Mouse (Mus musculus): ENCODE data around the gene Calhm3. TPM values are rescaled to one million over a fixed set of nuclear protein-coding genes. Genes with fewer than 3 reads are reported as not detected.

The Calhm3 gene
- polyA plus RNA-seq, 1 experiment from 2014 or later, result not detected

DNA sequence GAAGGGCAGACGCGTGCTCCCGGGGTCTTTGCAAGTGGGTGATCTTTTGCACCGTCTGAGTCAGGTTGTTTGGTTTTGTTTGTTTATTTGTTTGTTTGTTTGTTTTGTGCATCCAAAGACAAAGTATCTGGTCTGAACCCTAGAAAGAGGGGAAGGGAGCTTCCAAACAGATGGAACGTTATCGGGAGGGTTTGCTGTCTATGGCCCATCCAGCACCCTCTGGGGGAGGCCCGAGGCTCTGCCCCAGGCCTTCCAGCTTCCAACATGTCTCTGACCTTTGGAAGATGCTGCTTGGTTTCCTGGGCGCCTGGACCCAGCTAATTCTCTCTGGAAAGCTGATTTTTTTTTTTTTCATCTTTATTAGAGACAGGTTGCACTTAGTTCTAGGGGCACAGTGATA lies 22.4 kb upstream of the Calhm3 start:
- Histone ChIP-seq H3K27me3 (peaks cover 42% of the 10 kb centered on the region), H3K4me3 (replicated peaks) (peak overlapping the region; percentile 70), H3K36me3 (no peaks in the 10 kb centered on the region), H3K4me2 (peak overlapping the region; percentile 91), H3K9me3 (replicated peaks) (no peaks in the 10 kb centered on the region), H3K4me1 (peaks cover 15% of the 10 kb centered on the region), H3K27ac (no peak overlapping the region), H3K9ac (no peak overlapping the region)
- WGBS, result 15% methylated on average over 8 of the region's 8 CpGs
- ATAC-seq (replicated peaks; ENCODE audit: low FRiP score), result no peak

DNA sequence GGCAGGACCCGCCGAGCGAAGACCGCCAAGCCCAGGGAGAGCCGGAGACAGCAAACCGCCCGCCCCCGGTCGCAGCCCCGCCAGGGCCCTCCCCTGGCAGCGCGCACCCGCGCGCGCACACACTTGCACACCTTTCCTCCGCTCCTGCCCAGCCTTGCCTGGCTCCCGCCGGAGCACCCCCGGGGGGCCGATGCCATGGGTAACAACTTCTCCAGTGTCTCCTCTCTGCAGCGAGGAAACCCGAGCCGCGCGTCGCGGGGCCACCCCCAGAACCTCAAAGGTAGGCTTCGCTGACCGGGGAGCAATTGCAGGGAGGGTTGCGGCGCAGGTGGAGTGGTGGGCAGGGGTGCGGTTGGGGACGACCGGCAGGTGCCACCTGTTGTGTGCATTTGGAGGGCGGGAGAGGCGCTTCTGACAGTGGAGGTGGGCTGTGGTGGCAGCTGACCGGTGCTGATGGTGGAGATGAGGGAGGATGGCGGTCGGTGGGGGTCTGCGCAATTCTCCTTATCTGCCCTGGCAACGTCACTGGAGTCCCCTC lies 21.8 kb upstream of the Calhm3 start:
- Histone ChIP-seq H3K4me1 (peaks cover 15% of the 10 kb centered on the region), H3K9ac (peak overlapping the region; percentile 44), H3K27ac (no peak overlapping the region), H3K4me2 (peak overlapping the region; percentile 91), H3K9me3 (replicated peaks) (no peaks in the 10 kb centered on the region), H3K27me3 (peaks cover 42% of the 10 kb centered on the region), H3K4me3 (replicated peaks) (peak overlapping the region; percentile 70), H3K36me3 (no peaks in the 10 kb centered on the region)
- 1% methylated on average over 42 of the region's 42 CpGs for WGBS
- peak; percentile 43; the same call in 1 of the 2 replicates for ATAC-seq (replicated peaks; ENCODE audit: low FRiP score)

DNA sequence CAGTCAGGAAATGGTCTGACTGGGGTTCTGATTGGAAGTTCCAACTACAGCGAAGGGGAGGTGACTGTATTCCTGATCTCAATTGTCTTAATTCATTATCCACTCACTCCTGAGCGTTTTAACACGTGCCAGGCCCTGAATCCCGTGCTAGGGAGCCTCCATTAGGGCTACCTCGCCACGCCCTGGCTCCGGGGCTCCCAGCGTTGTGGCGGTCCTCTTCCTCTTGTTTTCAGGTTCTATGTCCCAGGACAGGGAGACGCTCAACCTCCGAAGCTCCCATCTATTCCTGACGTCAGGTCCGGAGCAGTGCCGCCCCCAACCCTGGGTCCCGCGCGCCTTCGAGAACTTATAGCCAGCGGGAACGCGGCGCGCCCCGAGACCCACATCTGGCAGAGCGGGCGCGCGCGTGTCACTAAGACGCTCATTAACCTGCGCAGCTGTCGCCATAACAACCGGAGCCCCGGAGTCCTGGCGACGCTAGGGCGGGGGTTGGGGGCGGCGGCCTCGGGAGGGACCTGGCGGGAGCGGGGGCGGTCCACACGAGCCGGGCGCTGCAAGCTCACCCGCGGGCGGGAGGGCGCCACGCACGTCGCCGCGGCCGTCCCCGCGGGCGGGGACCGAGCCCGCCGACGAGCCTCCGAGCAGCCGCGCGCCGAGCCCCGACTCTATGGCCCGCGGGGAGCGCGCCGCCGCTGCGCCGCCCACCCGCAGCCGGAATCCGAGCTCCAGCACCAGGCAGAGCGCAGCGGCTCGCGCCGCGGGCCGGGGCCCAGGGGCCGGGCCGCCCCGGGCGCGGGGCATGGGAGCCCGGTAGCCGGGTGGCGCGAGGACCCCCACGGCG lies 21.1 kb upstream of the Calhm3 start, which contains the start of gene Neurl1a:
Gene Neurl1a (plus strand): TSS at position 390 of the 841 bp plus-strand sequence.
- peak within 1 kb of the TSS; percentile 91 for H3K4me2 ChIP-seq
- peaks cover 15% of the 10 kb centered on the region for H3K4me1 ChIP-seq
- peak within 1 kb of the TSS; percentile 70 for H3K4me3 ChIP-seq (replicated peaks)
- H3K36me3 ChIP-seq, result no peaks in the 10 kb centered on the region
- H3K27me3 ChIP-seq, result peaks cover 42% of the 10 kb centered on the region
- 1% methylated on average over 77 of the region's 98 CpGs for WGBS
- H3K9me3 ChIP-seq (replicated peaks), result no peaks in the 10 kb centered on the region
- no peak within 1 kb of the TSS for H3K27ac ChIP-seq
- peak; percentile 61 for ATAC-seq (replicated peaks; ENCODE audit: low FRiP score)
- H3K9ac ChIP-seq, result peak within 1 kb of the TSS; percentile 44

DNA sequence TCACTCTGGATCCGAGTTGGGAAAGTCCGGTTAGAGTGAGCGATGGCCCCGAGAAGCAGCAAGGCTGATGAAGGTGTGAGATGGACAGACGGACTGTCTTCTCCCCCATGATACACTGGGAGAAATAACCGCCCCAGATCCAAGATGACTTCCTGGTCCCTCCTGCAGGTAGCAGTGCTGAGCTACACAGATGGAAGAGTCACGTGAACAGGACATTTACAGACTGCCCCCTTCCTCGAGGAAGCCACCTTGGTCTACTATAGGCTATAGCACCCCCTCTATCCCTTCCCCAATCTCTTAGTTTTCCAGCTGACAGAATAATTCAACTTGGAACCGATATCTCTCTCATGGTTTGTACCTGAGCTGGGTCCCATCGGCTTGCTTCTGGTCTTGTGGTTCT lies 20.4 kb upstream of the Calhm3 start:
- WGBS, result 20% methylated on average over 10 of the region's 10 CpGs
- Histone ChIP-seq H3K27me3 (peaks cover 44% of the 10 kb centered on the region), H3K36me3 (no peaks in the 10 kb centered on the region), H3K9ac (0 out of 2 replicates have a peak overlapping the region, but pooled peaks have one; percentile 44), H3K9me3 (replicated peaks) (no peaks in the 10 kb centered on the region), H3K4me1 (peaks cover 15% of the 10 kb centered on the region), H3K4me3 (replicated peaks) (peak overlapping the region; percentile 70), H3K27ac (no peak overlapping the region), H3K4me2 (peak overlapping the region; percentile 91)
- ATAC-seq (replicated peaks; ENCODE audit: low FRiP score), result peak; percentile 21; the same call in 1 of the 2 replicates

DNA sequence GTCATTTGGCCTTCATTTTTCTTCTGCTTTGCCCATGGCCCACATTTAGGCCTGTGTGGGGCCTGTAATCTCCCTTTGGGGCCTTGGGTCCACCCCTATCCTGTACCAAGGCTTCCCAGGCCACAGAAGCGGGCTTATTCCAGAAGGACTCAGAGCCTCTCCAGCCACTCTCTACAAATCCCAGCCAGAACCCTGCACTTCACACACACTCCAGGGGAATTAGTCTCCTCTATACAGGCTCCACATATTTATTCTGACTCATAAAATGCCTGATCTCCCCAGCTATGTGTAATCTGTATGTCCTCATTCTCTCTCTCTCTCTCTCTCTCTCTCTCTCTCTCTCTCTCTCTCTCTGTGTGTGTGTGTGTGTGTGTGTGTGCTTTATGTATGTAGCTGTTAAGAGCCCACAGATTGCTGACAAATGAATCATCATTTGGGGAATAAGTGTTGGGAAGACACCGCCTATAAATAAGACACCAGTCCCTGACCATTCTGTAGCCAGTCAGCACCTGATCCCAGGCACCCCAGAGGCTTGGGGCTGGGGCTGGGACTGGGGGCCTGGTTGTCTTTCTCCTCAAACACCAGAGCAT lies 19.4 kb upstream of the Calhm3 start:
- WGBS, result 81% methylated on average over 2 of the region's 2 CpGs
- Histone ChIP-seq H3K9me3 (replicated peaks) (no peaks in the 10 kb centered on the region), H3K27me3 (peaks cover 42% of the 10 kb centered on the region), H3K27ac (no peak overlapping the region), H3K4me2 (no peak overlapping the region), H3K4me1 (peaks cover 15% of the 10 kb centered on the region), H3K36me3 (no peaks in the 10 kb centered on the region), H3K9ac (no peak overlapping the region), H3K4me3 (replicated peaks) (no peak overlapping the region)
- no peak for ATAC-seq (replicated peaks; ENCODE audit: low FRiP score)

DNA sequence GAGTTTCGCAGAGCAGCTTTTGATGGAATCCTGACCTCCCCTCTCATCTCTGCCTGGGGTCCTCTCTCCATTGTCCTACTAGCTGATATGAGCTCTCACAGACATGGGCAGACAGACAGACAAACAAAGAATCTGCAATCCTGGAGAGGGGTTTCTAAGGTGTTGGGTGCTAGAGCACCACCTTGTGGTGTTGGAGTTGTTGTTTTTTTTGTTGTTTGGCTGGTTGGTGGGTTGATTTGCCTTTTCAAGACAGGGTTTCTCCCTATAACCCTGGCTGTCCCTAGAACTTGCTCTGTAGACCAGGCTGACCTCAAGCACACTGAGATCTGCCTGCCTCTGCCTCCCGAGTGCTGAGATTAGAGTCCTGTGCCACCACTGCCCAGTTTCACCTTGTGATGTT lies 17.9 kb upstream of the Calhm3 start:
- Histone ChIP-seq H3K4me3 (replicated peaks) (no peak overlapping the region), H3K4me1 (peaks cover 15% of the 10 kb centered on the region), H3K36me3 (no peaks in the 10 kb centered on the region), H3K4me2 (no peak overlapping the region), H3K27ac (no peak overlapping the region), H3K9ac (no peak overlapping the region), H3K9me3 (replicated peaks) (no peaks in the 10 kb centered on the region), H3K27me3 (peaks cover 34% of the 10 kb centered on the region)
- ATAC-seq (replicated peaks; ENCODE audit: low FRiP score), result no peak
- 64% methylated on average over 2 of the region's 2 CpGs for WGBS

DNA sequence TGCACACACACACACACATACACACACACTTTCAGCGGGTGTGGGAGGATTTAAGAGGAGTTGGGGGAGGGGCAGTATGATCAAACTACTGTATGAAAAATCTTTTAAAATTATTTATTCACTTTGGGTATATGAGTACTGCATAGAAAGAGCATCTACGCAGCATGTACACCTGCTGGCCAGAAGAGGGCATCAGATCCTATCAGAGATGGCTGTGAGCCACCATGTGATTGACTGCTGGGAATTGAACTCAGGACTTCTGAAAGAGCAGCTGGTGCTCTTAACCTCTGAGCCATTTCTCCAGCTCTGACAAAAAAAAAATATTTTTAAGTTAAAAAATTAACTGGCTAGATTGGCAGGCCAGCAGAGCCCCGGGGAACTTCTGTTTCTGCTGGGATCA lies 17.0 kb upstream of the Calhm3 start:
- H3K27ac ChIP-seq, result no peak overlapping the region
- peaks cover 24% of the 10 kb centered on the region for H3K27me3 ChIP-seq
- H3K36me3 ChIP-seq, result no peaks in the 10 kb centered on the region
- no peak overlapping the region for H3K4me3 ChIP-seq (replicated peaks)
- H3K9ac ChIP-seq, result no peak overlapping the region
- no peak overlapping the region for H3K4me2 ChIP-seq
- peaks cover 10% of the 10 kb centered on the region for H3K4me1 ChIP-seq
- WGBS, result 49% methylated on average over 3 of the region's 3 CpGs
- ATAC-seq (replicated peaks; ENCODE audit: low FRiP score), result no peak
- no peaks in the 10 kb centered on the region for H3K9me3 ChIP-seq (replicated peaks)

DNA sequence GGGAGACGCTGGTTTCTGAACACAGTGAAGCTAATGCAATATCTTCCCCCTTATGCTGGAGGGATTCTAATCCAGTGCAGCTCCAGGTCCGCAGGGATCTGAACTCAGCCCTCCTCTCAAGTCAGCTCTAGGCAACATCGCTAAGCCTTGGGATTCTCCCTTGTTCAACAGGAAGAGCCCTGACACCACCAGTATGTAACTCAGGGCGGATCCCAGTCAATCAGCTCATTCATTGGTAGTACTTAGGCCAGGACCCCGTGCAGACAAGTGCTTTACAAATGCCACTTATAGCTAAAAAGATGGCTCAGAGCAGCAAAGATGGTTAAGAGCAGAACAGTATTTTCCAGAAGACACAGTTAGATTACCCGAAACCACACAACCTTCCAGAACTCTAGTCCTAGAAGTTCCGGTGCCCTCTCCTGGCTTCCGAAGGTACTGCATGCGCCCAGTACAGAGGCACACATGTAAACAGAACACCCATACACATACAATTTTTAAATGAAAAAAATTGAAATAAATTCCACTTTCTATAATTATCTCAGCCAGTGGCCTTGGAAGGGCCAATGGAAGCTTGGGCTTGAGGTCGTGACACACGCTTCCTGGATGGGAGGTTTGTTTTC lies 11.3 kb upstream of the Calhm3 start:
- Histone ChIP-seq H3K9ac (no peak overlapping the region), H3K4me2 (peak overlapping the region; percentile 53), H3K27me3 (peaks cover 2% of the 10 kb centered on the region; the same call in 1 of the 2 replicates), H3K36me3 (no peaks in the 10 kb centered on the region), H3K27ac (0 out of 2 replicates have a peak overlapping the region, but pooled peaks have one; percentile 25), H3K4me3 (replicated peaks) (0 out of 2 replicates have a peak overlapping the region, but pooled peaks have one; percentile 15), H3K9me3 (replicated peaks) (no peaks in the 10 kb centered on the region), H3K4me1 (peaks cover 9% of the 10 kb centered on the region)
- no peak; the same call in 1 of the 2 replicates for ATAC-seq (replicated peaks; ENCODE audit: low FRiP score)
- WGBS, result 24% methylated on average over 11 of the region's 11 CpGs

DNA sequence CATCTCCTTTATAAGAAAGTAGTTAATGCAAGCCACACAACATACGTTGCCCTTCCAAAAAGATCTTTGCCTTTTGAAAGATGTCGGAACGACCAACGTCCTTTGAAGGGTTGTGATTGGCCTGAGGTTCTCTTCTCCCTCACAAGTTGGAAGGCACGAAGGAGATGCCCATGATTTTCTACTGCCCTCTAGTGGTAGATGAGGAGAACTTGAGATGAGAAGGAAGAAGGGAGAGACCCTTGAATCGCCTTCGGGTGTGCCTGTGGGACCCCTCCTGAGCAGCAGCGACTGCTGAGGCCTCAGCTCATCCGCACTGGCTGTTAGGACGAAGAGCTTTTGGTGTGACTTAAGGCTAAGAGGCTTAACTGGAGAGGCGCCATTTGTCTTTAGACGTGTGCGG lies 10.7 kb upstream of the Calhm3 start:
- ATAC-seq (replicated peaks; ENCODE audit: low FRiP score), result 0 out of 2 replicates have a peak, but pooled peaks have one; percentile 25
- Histone ChIP-seq H3K27ac (no peak overlapping the region), H3K9me3 (replicated peaks) (no peaks in the 10 kb centered on the region), H3K27me3 (peaks cover 2% of the 10 kb centered on the region; the same call in 1 of the 2 replicates), H3K4me2 (peak overlapping the region; percentile 53), H3K4me3 (replicated peaks) (peak overlapping the region; percentile 15; the same call in 1 of the 2 replicates), H3K9ac (no peak overlapping the region), H3K4me1 (peaks cover 9% of the 10 kb centered on the region), H3K36me3 (no peaks in the 10 kb centered on the region)
- WGBS, result 10% methylated on average over 13 of the region's 13 CpGs

DNA sequence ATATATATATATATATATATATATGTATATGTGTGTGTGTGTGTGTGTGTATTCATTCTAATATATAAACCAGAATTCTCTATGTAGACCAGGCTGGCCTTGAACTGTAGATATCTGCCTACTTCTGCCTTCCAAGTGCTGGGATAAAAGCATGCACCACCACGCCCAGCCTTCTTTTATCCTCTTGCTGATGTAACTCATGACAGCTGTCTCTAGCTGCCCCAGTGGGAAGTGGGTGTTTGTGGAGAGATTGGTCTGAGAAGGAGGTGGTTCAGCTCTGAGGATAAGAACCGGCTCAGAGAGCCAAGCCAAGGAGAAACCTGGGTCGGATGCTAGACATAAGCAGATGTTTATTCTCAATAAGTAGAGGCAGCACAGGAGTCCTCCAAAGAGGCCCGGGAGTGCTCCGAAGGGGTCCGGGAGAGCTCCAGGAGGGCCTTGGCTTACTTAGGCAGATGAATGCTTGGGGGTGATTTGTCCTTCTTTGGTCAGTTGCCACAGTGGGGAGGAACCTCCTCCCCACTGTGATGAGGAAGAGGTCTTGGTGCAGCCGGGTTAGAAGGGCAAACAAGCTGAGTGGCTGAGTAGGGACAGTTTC lies 10.2 kb upstream of the Calhm3 start:
- Histone ChIP-seq H3K9me3 (replicated peaks) (no peaks in the 10 kb centered on the region), H3K4me3 (replicated peaks) (no peak overlapping the region), H3K4me2 (peak overlapping the region; percentile 53), H3K4me1 (peaks cover 9% of the 10 kb centered on the region), H3K9ac (no peak overlapping the region), H3K36me3 (no peaks in the 10 kb centered on the region), H3K27ac (no peak overlapping the region), H3K27me3 (no peaks in the 10 kb centered on the region)
- ATAC-seq (replicated peaks; ENCODE audit: low FRiP score), result no peak
- WGBS, result 59% methylated on average over 7 of the region's 7 CpGs

DNA sequence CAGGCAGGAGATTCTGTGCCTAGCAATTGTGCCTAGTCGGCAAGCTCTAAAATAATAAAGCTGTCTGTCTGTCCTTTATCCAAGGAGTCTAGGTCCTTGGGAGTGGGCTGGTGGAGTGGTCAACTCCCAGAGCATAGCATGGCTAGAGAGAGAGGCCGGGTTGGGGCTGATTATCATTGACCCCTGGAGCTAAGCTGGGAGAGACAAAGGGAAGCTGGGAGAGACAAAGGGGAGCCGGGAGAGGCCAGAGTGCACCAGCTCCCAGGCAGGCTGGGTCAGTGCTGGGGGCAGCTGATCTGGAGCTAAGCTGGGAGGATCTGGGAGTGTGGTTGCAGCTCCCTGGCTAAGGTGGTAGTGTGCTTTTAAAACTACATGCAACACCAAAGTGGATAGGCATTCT lies 9.2 kb upstream of the Calhm3 start:
- Histone ChIP-seq H3K9me3 (replicated peaks) (no peaks in the 10 kb centered on the region), H3K27ac (peak overlapping the region; percentile 48; the same call in 1 of the 2 replicates), H3K4me1 (peaks cover 9% of the 10 kb centered on the region), H3K4me2 (no peak overlapping the region), H3K9ac (no peak overlapping the region), H3K36me3 (no peaks in the 10 kb centered on the region), H3K4me3 (replicated peaks) (no peak overlapping the region), H3K27me3 (no peaks in the 10 kb centered on the region)
- WGBS, result 33% methylated on average over 3 of the region's 3 CpGs
- ATAC-seq (replicated peaks; ENCODE audit: low FRiP score), result no peak

Measured in kidney, embryonic 15.5 days (tissue).